In genomic region chr8:128727213-128727612, GRCm38 (mm10) we compare ENCODE assay signal across 13 mouse cellular contexts.
"Had no signal": no experiment of that assay in that cellular context is flagged by ENCODE, and none has a peak within 500 bp of the region (broad histone marks: within the 10 kb centered on the region; RNA-seq: fewer than 3 reads in every experiment).

No protein-coding gene starts in this region.

- H3K4me2 ChIP-seq: limb, embryonic 12.5 days; liver, embryonic 11.5 days; liver, embryonic 15.5 days had no signal

- H3K27me3 ChIP-seq: limb, embryonic 12.5 days; liver, embryonic 15.5 days had no signal

- H3K9ac ChIP-seq: limb, embryonic 12.5 days; liver, embryonic 15.5 days had no signal

- ATAC-seq: intestine, postnatal 0 days; lung, postnatal 0 days had no signal

- H3K4me1 ChIP-seq: limb, embryonic 12.5 days; liver, embryonic 15.5 days had no signal

- H3K9me3 ChIP-seq: limb, embryonic 12.5 days; liver, embryonic 15.5 days had no signal

- DNase-seq: kidney, postnatal 10 days; kidney, postnatal 4 days; lung, adult 2 months; lung, postnatal 36 days; right cerebral cortex, adult 18-20 months; right cerebral cortex, postnatal 25 days had no signal

- H3K27ac ChIP-seq: layer of hippocampus, adult 2 months; limb, embryonic 12.5 days; liver, embryonic 15.5 days; stomach, postnatal 0 days had no signal

- H3K4me3 ChIP-seq: layer of hippocampus, adult 2 months; limb, embryonic 12.5 days; liver, embryonic 15.5 days had no signal
